Mouse (Mus musculus) embryonic fibroblast, embryonic 13.5 days (primary cell): ENCODE results near the gene Tnfaip3.

Source experiments
- CTCF ChIP-seq: IDR thresholded peaks from 2 replicates; pipeline ENCODE4 v1.5.1; 2011; ENCODE audit warnings: mild to moderate bottlenecking, control low read depth, low read length, moderate library complexity, borderline replicate concordance; ENCODE audit not compliant: insufficient read depth
- POLR2A ChIP-seq: IDR thresholded peaks from 2 replicates; pipeline ENCODE4 v1.6.1; 2011; ENCODE audit warnings: low read depth, mild to moderate bottlenecking, control low read depth, low read length, moderate library complexity

DNA sequence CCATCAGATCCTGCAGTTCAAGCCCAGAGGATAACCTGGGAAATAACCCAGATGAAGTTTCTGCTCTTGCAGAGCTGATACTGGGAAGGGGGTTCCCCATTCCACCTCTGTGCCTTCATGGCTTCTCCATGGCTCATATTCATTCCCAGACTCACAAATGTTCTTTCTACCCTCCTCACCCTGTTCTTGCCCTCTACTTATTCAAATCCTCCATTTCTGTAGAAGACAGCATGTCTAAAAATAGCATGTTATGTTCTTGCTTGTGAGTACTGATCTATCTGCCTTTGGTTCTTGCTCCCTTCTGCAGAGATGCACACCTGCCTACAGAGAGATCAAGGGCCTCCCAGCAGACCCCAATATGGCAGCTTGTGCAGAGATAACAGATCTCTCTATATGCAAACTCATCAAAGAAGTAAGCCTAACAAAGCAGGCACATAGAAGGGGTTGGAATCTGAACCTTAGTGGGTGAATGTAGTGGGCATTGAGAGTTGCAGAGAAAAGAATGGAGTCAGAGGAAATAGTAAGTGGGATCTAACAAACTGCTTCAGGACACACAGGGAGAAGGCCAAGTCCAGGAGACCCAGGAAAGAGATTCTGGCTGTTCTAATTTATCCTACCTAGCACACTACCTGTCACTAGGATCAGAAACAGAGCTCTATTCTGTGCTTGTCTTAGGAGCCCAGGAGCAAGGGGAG lies 62.3 kb downstream of the Tnfaip3 start:
- TF ChIP-seq POLR2A (no peak), CTCF (no peak)
